Mouse (Mus musculus): ENCODE results near the gene Fbxo21.

DNA sequence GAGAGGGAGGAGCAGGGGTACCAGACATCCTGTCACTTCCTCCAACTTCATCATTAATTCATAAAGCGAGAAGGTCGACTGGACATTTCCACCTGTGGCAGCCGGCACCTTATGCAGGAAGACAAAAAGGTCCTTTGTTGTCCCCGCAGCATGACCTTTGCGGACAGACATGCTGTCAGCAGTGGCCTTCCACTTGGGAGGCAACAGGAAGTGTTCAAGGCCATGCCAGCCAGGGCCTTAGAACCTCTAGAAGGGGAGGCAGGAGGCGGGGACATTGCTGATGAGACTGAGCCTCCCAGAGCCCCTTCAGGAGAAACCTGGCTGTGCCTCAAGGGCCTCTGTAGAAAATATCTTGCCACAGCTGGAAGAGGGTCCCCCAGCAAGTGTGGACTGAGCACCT is 57.2 kb downstream of the Fbxo21 start:
- TF ChIP-seq CTCF (IDR thresholded peaks at IDR 0.05; ENCODE audit: low read depth) (no peak), EP300 (IDR thresholded peaks at IDR 0.05; ENCODE audit: low read depth) (no peak)
